Mouse (Mus musculus) ZHBTc4 (cell line): Measurements from ENCODE around the gene Ttc24.

Experiments used
- DNase-seq: peaks from one replicate; pipeline ENCODE4 v3.0.0-alpha.2; 2011; ENCODE audit warnings: low read depth, low spot score

Ttc24 gene

GRCm38 (mm10) chr3:88078204-88078603 is at the start of gene Ttc24:
Ttc24 (minus strand) TSS chr3:88078304.
- no peak for DNase-seq

DNA sequence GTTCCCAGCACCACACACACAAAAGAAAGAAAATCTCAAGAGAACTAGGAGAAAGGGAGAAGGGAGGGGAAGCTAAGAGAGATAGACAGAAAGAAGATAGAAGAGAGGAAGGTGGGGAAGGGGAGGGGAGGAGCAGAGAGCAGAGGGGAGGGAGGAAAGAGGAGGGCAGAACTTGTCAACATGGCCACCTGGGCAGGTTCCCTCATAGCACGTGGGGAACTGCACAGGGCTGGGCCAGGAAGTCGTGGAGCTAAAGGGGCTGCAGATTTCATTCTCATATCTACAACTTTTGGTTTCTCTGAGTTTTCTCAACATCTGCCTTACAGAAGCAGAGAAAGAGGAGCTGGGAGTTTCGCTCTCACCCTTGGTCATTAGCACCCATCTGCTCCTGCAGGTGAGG is 49.5 kb upstream of the Ttc24 start:
- no peak for DNase-seq

DNA sequence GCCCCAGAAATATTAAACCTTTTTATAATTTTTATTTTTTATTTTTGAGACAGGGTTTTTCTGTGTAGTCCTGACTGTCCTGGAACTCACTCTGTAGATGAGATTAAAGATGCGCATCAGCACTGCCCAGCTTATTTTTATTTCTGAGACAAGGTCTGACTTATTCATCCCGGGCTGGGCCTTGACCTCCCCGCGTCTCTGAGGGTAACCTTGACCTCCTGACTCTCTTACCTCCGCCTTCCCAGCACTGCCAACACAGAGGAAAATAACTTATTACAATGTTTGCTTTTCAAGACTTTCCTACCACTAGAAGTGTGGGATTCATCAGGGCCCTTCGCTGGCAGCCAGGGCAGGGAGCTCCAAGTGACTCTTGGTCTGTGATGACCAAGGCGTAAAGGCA is 48.1 kb upstream of the Ttc24 start:
- DNase-seq, result no peak

GRCm38 (mm10) chr3:88125195-88125594 is 47.1 kb upstream of the Ttc24 start:
- no peak for DNase-seq

GRCm38 (mm10) chr3:88121164-88122131 is 43.3 kb upstream of the Ttc24 start:
- no peak for DNase-seq

DNA sequence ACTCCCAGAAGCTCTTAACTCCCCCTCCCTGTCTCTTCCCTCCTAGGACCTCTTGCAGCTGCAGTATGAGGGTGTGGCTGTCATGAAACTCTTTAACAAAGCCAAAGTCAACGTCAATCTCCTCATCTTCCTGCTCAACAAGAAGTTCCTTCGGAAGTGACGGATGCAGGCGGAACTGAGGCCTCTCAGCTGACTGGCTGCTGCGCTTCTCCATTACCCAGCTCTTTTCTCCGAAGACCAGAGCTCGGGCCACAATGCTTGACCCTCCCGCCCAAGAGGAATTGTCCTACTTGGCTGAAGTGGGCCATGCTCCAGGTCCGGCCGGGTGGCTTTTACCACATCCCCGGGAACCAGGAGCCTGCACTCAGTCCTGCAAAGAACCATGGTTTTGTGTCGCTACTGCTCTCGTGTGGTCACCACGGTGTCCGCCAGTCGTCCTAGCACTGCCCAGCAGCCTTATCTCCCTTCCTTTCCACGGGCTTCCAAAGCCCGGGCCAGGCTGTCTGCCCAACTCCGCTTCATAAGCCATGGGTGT is 42.1 kb upstream of the Ttc24 start:
- DNase-seq, result peak; percentile 87

DNA sequence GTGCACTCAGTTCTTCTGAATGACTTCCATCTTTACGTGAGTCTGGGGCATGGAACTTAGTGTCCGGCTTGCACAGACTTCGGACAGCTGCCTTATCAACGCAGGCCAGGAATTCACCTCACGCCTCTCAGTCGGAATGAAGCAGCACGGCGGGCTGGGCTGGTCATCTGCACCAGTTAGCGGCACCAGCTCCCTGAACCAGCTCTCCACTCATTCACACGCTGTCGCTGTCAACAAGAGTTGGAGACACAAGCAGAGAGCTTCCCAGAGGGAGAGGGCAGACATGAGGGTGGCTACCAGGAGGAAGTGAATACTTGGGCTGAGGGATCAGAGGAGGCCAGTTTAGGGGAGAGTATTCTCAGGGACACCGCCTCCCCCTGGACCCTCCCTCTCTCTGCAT is 36.3 kb upstream of the Ttc24 start:
- no peak for DNase-seq

GRCm38 (mm10) chr3:88109126-88109525 is 31.0 kb upstream of the Ttc24 start:
- DNase-seq, result no peak

DNA sequence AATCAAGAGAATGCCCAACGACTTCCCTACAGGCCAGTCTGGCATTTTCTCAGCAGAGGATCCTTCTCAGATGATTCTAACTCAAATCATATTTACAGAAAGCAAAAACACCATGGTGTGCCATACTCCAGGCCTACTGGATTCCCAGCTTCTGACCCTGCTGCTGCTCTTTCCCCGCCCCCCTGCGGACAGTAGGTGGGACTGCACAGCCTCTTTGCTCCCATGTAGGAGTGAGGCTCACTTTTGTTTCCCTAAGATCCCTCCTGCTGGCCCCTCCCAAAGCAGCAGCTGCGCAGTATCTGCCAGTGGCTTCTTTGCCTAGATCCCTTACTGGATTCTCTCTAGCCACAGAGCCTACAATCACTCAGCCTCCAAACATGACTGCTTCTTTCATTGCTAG is 28.0 kb upstream of the Ttc24 start:
- peak; percentile 76 for DNase-seq

DNA sequence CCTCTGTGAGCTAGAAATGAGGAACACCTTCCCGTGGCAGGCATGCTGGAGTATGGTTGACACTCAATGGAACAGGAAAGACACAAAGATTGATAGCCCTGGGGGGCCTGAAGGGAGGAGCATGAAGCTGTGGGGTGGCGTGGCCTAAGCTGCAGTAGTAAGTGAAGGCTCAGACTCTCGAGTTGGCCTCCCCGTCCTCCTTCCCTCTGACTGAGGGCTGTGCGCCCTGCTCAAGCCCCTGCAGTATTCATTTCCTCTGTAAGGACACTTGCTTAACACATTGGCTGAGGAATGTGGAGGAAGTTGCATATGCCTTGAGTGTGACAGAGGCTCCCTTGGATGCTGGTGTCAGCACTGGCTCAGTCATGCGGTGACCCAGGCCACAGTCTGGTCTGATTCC is 24.5 kb upstream of the Ttc24 start:
- DNase-seq, result no peak

DNA sequence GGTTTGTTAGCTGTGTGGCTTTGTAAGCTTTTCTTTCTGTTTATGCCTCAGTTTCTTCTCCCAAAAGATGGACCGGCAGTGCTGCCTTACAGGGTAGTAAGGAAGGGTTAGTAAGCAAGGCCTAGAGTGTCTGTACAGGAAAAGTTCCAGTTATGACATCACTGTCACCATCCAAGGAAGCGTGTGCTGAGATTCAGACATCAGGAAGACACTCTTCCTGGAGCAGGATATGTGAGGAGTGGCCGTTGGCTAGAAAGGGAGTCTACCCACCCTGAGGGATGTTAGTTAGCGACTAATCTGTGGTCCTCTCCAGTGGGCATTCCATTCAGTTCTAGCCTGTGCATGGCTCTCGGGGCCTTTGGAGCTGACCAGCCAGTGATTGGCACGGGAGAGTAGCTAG is 24.1 kb upstream of the Ttc24 start:
- DNase-seq, result no peak

- DNase-seq, result no peak
Measured at GRCm38 (mm10) chr3:88101736-88102135, 23.6 kb upstream of the Ttc24 start.

GRCm38 (mm10) chr3:88100251-88100650 is 22.1 kb upstream of the Ttc24 start:
- DNase-seq, result no peak

- DNase-seq, result no peak
Measured at GRCm38 (mm10) chr3:88097666-88098065, 19.6 kb upstream of the Ttc24 start.

GRCm38 (mm10) chr3:88094126-88094525 is 16.0 kb upstream of the Ttc24 start:
- DNase-seq, result no peak

- no peak for DNase-seq
Measured at GRCm38 (mm10) chr3:88090616-88091015, 12.5 kb upstream of the Ttc24 start.

- no peak for DNase-seq
Measured at GRCm38 (mm10) chr3:88090106-88090505, 12.0 kb upstream of the Ttc24 start.

- peak; percentile 57 for DNase-seq
Measured at GRCm38 (mm10) chr3:88087688-88088087, 9.6 kb upstream of the Ttc24 start.

GRCm38 (mm10) chr3:88085459-88085858 is 7.4 kb upstream of the Ttc24 start:
- DNase-seq, result no peak

GRCm38 (mm10) chr3:88084001-88084400 is 5.9 kb upstream of the Ttc24 start:
- no peak for DNase-seq

DNA sequence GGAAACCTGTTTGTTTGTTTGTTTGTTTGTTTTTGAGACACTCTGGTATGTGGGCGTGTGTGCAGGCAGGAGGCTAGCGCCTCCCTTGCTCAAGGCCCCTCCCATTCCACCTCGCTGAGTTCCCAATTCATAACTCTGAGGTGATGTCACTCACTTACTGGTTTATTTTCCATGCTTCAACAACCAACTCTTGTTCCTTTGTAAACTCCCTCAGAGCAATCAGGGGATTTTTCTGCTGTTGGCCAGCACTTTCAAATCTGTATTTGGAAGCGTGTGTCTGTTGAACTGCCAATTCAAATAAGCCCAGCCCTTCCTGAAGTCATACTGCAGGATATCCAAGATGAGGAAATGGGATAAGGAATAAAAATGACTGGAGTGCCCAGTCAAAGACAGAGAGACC is 4.6 kb upstream of the Ttc24 start:
- peak; percentile 43 for DNase-seq

- DNase-seq, result peak; percentile 64
Measured at GRCm38 (mm10) chr3:88082224-88082618, 4.1 kb upstream of the Ttc24 start.
